Comparison of ENCODE assay signal across 18 mouse cellular contexts in the genomic region with DNA sequence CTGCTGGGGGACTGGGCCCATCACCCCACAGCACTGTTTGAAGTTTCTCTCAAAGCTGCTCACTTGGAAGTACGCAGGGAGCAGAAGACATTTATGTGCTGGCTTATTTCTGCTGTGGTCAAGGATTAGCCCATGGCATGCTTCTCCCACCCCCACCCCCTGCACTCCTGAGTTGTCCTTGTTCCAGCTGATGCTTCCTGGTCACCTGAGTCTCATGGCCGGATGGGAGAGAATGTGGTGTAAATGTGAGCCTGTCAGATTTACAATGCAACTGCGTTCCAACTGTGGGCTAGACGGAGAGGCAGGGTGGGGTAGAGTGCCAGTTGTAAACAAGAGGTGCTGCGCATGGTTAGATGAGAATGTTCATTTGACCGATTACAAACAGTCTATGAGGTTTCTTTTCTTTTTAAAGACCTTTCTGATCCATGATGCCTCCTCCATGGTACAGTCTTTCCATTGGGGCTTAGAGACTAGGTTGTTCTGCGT.
"Had no signal": no experiment of that assay in that cellular context is flagged by ENCODE, and none has a peak within 500 bp of the region (broad histone marks: within the 10 kb centered on the region; RNA-seq: fewer than 3 reads in every experiment).

No protein-coding gene starts in this region.

- DNase-seq: lung, adult 18-20 months; lung, embryonic 14.5 days; lung, postnatal 10 days; lung, postnatal 4 days; retina, postnatal 1 day; right cerebral cortex, adult 18-20 months; right cerebral cortex, postnatal 25 days; right cerebral cortex, postnatal 4 days; spleen, adult 18-20 months; thymus, adult 2 months; thymus, postnatal 25 days; thymus, postnatal 4 days had no signal

- H3K4me2 ChIP-seq: lung, embryonic 14.5 days; midbrain, embryonic 12.5 days; midbrain, embryonic 15.5 days; neural tube, embryonic 13.5 days; neural tube, embryonic 15.5 days had no signal

- H3K27me3 ChIP-seq: midbrain, embryonic 12.5 days; midbrain, embryonic 15.5 days; neural tube, embryonic 13.5 days; neural tube, embryonic 15.5 days had no signal

- H3K4me1 ChIP-seq: midbrain, embryonic 12.5 days; midbrain, embryonic 15.5 days; neural tube, embryonic 13.5 days; neural tube, embryonic 15.5 days had no signal

- H3K4me3 ChIP-seq: midbrain, embryonic 10.5 days; midbrain, embryonic 12.5 days; midbrain, embryonic 15.5 days; myocyte; neural tube, embryonic 13.5 days; neural tube, embryonic 15.5 days had no signal

- ATAC-seq: midbrain, embryonic 15.5 days had no signal

- H3K9ac ChIP-seq: lung, embryonic 14.5 days; midbrain, embryonic 12.5 days; midbrain, embryonic 15.5 days; neural tube, embryonic 13.5 days; neural tube, embryonic 15.5 days had no signal

- H3K9me3 ChIP-seq: midbrain, embryonic 10.5 days; midbrain, embryonic 12.5 days; midbrain, embryonic 15.5 days; neural tube, embryonic 13.5 days; neural tube, embryonic 15.5 days had no signal

- H3K27ac ChIP-seq: midbrain, embryonic 10.5 days; midbrain, embryonic 12.5 days; midbrain, embryonic 15.5 days; neural tube, embryonic 13.5 days; neural tube, embryonic 15.5 days had no signal

- H3K36me3 ChIP-seq: midbrain, embryonic 10.5 days; midbrain, embryonic 12.5 days; midbrain, embryonic 15.5 days; neural tube, embryonic 13.5 days; neural tube, embryonic 15.5 days had no signal
